Mouse (Mus musculus) megakaryocyte, embryonic 14.5 days (primary cell): ENCODE data around the gene Ctcf. TPM values are rescaled to one million over a fixed set of nuclear protein-coding genes. Genes with fewer than 3 reads are reported as not detected.

Source experiments
- H3K27me3 ChIP-seq: replicated peaks from 2 replicates; pipeline ENCODE3; 2012; ENCODE audit warnings: inconsistent platforms
- H3K36me3 ChIP-seq: replicated peaks from 2 replicates; pipeline ENCODE3; 2012; ENCODE audit warnings: low read length, inconsistent platforms, mixed read lengths
- H3K4me1 ChIP-seq: 2 replicates; pipeline ENCODE4 v1.6.1; 2012; ENCODE audit warnings: inconsistent platforms
- H3K4me3 ChIP-seq: replicated peaks from 2 replicates; pipeline ENCODE3; 2012; ENCODE audit warnings: moderate library complexity, mild to moderate bottlenecking, inconsistent platforms
- H3K9me3 ChIP-seq: 2 replicates; pipeline ENCODE4 v1.6.1; 2012; ENCODE audit warnings: inconsistent platforms
- FLI1 ChIP-seq: IDR thresholded peaks from 2 replicates; pipeline ENCODE4 v1.6.1; 2012; ENCODE audit warnings: low read length, inconsistent platforms, mixed read lengths
- GATA1 ChIP-seq: IDR thresholded peaks from 3 replicates; pipeline ENCODE4 v1.6.1; 2012; ENCODE audit warnings: mixed read lengths, low read length, inconsistent platforms, borderline replicate concordance
- polyA plus RNA-seq: library from polyadenylated mRNA; stranded (reverse); fragments of >175 nt; gene quantifications from 2 replicates; pipeline ENCODE4 v1.2.3, GENCODE M21; 2012; ENCODE audit warnings: low replicate concordance; ENCODE audit not compliant: insufficient read depth

Gene Ctcf
- polyA plus RNA-seq, 1 experiment: 68.4 TPM

DNA sequence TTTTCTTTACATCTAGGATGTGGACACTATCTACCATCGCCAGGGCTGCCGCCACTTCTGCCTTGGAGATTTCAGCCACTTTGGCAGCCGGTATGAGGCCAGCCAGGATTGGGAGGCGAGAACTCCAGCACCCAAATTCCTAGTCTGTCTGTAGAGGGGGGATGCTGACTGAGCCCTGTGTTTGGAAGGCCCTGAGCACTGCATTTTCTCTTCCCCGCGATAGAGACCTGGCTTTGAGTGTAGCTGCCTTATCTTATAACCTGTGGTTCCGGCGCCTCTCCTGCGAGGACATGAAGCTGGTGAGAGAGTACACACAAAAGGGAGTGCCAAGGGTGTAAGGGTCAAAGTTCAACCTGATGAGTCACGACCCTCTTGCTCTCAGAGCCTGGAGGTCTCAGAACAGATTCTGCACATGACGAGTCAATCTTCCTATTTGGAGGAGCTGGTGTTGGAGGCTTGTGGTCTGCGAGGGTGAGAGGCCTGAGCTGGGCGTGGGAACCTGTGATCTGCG lies 51.9 kb downstream of the Ctcf start:
- peaks cover 25% of the 10 kb centered on the region for H3K4me1 ChIP-seq
- no peaks in the 10 kb centered on the region for H3K9me3 ChIP-seq
- TF ChIP-seq GATA1: no peak
- TF ChIP-seq FLI1: no peak
- peaks cover 2% of the 10 kb centered on the region for H3K27me3 ChIP-seq
- H3K4me3 ChIP-seq: no peak overlapping the region
- peaks cover 41% of the 10 kb centered on the region for H3K36me3 ChIP-seq

- H3K4me1 ChIP-seq: peaks cover 25% of the 10 kb centered on the region
- no peak overlapping the region for H3K4me3 ChIP-seq
- H3K27me3 ChIP-seq: peaks cover 2% of the 10 kb centered on the region
- no peak for TF ChIP-seq FLI1
- TF ChIP-seq GATA1: no peak
- no peaks in the 10 kb centered on the region for H3K9me3 ChIP-seq
- H3K36me3 ChIP-seq: peaks cover 37% of the 10 kb centered on the region
Measured at GRCm38 (mm10) chr8:105689256-105689982, 53.1 kb downstream of the Ctcf start.

DNA sequence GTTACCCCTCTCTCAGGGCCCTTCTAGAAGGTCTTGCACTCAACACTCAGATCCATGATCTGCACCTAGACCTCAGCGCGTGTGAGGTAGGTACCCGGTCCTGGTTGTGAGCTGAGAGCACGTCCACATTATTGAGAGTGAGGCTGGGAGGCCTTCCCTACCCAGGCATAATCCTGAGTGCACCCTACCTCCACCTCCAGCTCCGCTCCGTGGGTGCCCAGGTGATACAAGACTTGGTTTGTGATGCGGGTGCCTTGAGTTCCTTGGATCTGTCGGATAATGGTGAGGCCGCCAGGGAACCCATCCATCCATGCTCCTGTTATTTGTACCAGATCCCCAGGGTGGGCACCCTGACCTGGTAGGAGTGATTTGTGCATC lies 53.6 kb downstream of the Ctcf start:
- Histone ChIP-seq H3K4me3 (no peak overlapping the region), H3K9me3 (no peaks in the 10 kb centered on the region), H3K4me1 (peaks cover 24% of the 10 kb centered on the region), H3K36me3 (peaks cover 39% of the 10 kb centered on the region), H3K27me3 (peaks cover 2% of the 10 kb centered on the region)
- TF ChIP-seq GATA1 (no peak), FLI1 (no peak)

DNA sequence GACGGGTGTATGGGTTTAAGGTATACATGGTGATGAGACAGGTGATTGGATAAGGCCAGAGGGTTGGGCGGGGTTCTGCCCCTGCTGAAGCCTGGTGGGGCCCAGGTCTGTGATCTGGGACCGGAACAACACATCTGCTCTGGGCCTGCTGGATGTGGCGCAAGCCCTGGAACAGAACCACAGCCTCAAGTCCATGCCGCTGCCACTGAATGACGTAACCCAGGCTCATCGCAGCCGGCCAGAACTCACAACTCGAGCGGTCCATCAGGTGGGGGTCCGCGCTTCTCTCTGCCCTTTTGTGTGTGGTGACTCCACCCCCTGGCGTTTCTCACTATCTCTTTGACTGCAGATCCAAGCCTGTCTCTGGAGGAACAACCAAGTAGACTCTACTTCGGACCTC lies 54.6 kb downstream of the Ctcf start:
- TF ChIP-seq GATA1 (no peak), FLI1 (no peak)
- Histone ChIP-seq H3K27me3 (peaks cover 2% of the 10 kb centered on the region), H3K4me3 (no peak overlapping the region), H3K36me3 (peaks cover 48% of the 10 kb centered on the region), H3K4me1 (peaks cover 14% of the 10 kb centered on the region), H3K9me3 (no peaks in the 10 kb centered on the region)

GRCm38 (mm10) chr8:105692449-105693182 lies 56.2 kb downstream of the Ctcf start:
- Histone ChIP-seq H3K4me1 (peaks cover 7% of the 10 kb centered on the region), H3K9me3 (no peaks in the 10 kb centered on the region), H3K4me3 (no peak overlapping the region), H3K36me3 (peaks cover 64% of the 10 kb centered on the region), H3K27me3 (peaks cover 2% of the 10 kb centered on the region)
- TF ChIP-seq GATA1 (no peak), FLI1 (no peak)

GRCm38 (mm10) chr8:105693648-105694047 lies 57.3 kb downstream of the Ctcf start:
- TF ChIP-seq FLI1 (no peak), GATA1 (no peak)
- Histone ChIP-seq H3K4me3 (no peak overlapping the region), H3K36me3 (peaks cover 75% of the 10 kb centered on the region), H3K27me3 (peaks cover 2% of the 10 kb centered on the region), H3K4me1 (no peaks in the 10 kb centered on the region; the same call in 1 of the 2 replicates), H3K9me3 (no peaks in the 10 kb centered on the region)

- no peaks in the 10 kb centered on the region for H3K9me3 ChIP-seq
- no peak overlapping the region for H3K4me3 ChIP-seq
- H3K36me3 ChIP-seq: peaks cover 79% of the 10 kb centered on the region
- TF ChIP-seq GATA1: no peak
- no peak for TF ChIP-seq FLI1
- H3K27me3 ChIP-seq: peaks cover 2% of the 10 kb centered on the region
- no peaks in the 10 kb centered on the region; the same call in none of the 2 replicates for H3K4me1 ChIP-seq
Measured at GRCm38 (mm10) chr8:105694051-105694799, 57.9 kb downstream of the Ctcf start.

DNA sequence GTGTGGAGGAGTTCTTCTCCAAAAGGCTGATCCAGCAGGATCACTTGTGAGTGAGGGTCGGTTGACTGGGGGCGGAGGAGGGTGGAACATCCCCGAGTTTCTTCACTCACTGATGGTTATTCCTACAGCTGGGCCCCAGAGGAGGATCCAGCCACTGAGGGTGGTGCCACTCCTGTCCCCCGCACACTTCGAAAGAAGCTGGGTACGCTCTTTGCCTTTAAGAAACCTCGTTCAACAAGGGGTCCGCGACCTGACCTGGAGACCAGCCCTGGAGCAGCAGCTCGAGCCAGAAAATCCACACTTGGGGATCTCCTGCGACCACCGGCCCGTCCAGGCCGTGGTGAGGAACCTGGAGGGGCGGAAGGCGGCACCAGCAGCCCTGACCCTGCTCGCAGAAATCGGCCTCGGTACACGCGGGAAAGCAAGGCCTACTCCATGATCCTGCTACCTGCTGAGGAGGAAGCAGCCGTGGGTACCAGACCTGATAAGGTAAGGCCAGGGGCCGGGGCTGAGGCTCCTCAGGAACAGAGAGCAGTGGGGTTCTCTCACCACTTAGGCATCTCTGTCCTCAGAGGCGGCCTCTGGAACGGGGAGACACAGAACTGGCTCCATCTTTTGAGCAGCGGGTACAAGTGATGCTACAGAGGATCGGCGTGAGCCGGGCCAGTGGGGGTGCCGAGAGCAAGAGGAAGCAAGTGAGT lies 58.9 kb downstream of the Ctcf start:
- Histone ChIP-seq H3K36me3 (peaks cover 82% of the 10 kb centered on the region), H3K4me1 (peaks cover 10% of the 10 kb centered on the region), H3K4me3 (no peak overlapping the region), H3K27me3 (peaks cover 2% of the 10 kb centered on the region), H3K9me3 (no peaks in the 10 kb centered on the region)
- TF ChIP-seq GATA1: no peak

DNA sequence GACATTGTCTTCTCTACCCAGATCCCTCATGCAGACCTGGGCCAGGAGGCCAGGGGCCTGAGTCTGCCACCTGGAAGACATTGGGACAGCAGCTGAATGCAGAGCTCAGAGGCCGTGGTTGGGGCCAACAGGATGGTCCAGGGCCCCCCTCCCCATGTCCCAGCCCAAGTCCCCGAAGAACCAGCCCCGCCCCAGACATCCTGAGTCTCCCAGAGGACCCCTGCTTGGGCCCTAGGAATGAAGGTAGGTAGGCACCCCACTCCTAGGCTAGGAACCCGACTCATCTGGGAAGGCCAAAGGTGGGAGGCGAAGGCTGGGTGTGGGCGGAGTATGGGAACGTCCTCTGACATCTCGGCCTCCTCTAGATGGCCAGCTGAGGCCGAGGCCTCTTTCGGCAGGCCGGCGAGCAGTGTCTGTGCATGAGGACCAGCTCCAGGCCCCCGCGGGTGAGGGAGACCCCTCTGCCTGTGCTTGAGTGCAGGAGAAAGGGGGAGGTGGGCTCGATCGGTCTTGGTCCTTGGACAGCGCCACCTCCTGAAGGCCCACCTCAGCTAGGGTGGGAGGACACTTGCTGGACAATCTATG lies 60.9 kb downstream of the Ctcf start:
- TF ChIP-seq FLI1 (no peak), GATA1 (no peak)
- H3K9me3 ChIP-seq: no peaks in the 10 kb centered on the region
- H3K4me3 ChIP-seq: no peak overlapping the region
- peaks cover 22% of the 10 kb centered on the region for H3K4me1 ChIP-seq
- peaks cover 74% of the 10 kb centered on the region for H3K36me3 ChIP-seq
- peaks cover under 1% of the 10 kb centered on the region for H3K27me3 ChIP-seq

DNA sequence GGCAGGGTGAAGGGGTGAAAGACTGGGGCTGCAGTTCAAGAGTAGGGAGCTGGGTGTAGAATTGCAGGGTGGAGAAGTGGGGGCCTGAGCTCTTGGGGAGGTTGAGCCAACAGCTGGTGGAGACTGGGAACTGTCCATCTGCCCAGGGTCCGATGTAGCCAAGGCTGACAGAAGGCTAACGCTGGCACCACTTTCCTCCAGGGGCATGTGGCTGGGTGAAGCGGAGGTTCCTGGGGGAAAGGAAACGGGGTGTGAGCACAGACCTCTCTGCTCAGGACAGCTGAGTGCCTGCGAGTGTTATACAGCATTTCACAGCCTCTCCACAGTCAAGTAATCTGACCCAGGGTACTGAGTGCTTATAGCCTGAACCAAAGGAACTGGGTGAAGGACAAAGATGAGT lies 62.4 kb downstream of the Ctcf start:
- Histone ChIP-seq H3K4me1 (peaks cover 32% of the 10 kb centered on the region), H3K4me3 (no peak overlapping the region), H3K9me3 (no peaks in the 10 kb centered on the region), H3K36me3 (peaks cover 75% of the 10 kb centered on the region), H3K27me3 (no peaks in the 10 kb centered on the region)
- no peak for TF ChIP-seq GATA1
